Mouse (Mus musculus): ENCODE data around the gene Dgcr2. TPM values are rescaled to one million over a fixed set of nuclear protein-coding genes. Genes with fewer than 3 reads are reported as not detected.

The Dgcr2 gene
- polyA plus RNA-seq, 1 experiment, result 144 TPM

GRCm38 (mm10) chr16:17914307-17915249, 16.2 kb upstream of the Dgcr2 start, which contains the start of gene Gsc2:
Gene Gsc2, minus strand, starts transcription at chr16:17915059.
- under 1% methylated on average over 100 of the region's 106 CpGs for WGBS
- H3K4me3 ChIP-seq (replicated peaks; ENCODE audit: extremely low read depth, low read depth, low read length), result no peak within 1 kb of the TSS
- H3K4me1 ChIP-seq (ENCODE audit: control insufficient read depth, insufficient read depth, low read length), result no peaks in the 10 kb centered on the region
- TF ChIP-seq POLR2A (IDR thresholded peaks at IDR 0.05; ENCODE audit: borderline replicate concordance, extremely low read depth, low read depth, low read length), result no peak
- TF ChIP-seq CTCF (IDR thresholded peaks at IDR 0.05; ENCODE audit: insufficient read depth, low read length), result no peak
- DNase-seq, result no peak

GRCm38 (mm10) chr16:17911052-17911595, 12.8 kb upstream of the Dgcr2 start, which contains the start of gene Ess2:
Gene Ess2, minus strand, starts transcription at chr16:17911348.
- DNase-seq, result peak; percentile 86
- no peaks in the 10 kb centered on the region for H3K4me1 ChIP-seq (ENCODE audit: control insufficient read depth, insufficient read depth, low read length)
- peak within 1 kb of the TSS; percentile 93 for H3K4me3 ChIP-seq (replicated peaks; ENCODE audit: extremely low read depth, low read depth, low read length)
- WGBS, result under 1% methylated on average over 35 of the region's 35 CpGs
- TF ChIP-seq POLR2A (IDR thresholded peaks at IDR 0.05; ENCODE audit: borderline replicate concordance, extremely low read depth, low read depth, low read length), result peak; percentile 67; the same call in 1 of the 2 replicates
- TF ChIP-seq CTCF (IDR thresholded peaks at IDR 0.05; ENCODE audit: insufficient read depth, low read length), result peak; percentile 65

- no peak overlapping the region for H3K4me3 ChIP-seq (replicated peaks; ENCODE audit: extremely low read depth, low read depth, low read length)
- no peak for DNase-seq
- TF ChIP-seq CTCF (IDR thresholded peaks at IDR 0.05; ENCODE audit: insufficient read depth, low read length) (no peak), POLR2A (IDR thresholded peaks at IDR 0.05; ENCODE audit: borderline replicate concordance, extremely low read depth, low read depth, low read length) (no peak)
These were observed 2.3 kb downstream of the Dgcr2 start for GRCm38 (mm10) chr16:17896091-17896490.

GRCm38 (mm10) chr16:17893923-17894322, 4.4 kb downstream of the Dgcr2 start, which contains the start of gene Tssk1:
Gene Tssk1, plus strand, starts transcription at chr16:17894223.
- TF ChIP-seq CTCF (IDR thresholded peaks at IDR 0.05; ENCODE audit: insufficient read depth, low read length) (no peak), POLR2A (IDR thresholded peaks at IDR 0.05; ENCODE audit: borderline replicate concordance, extremely low read depth, low read depth, low read length) (no peak)
- DNase-seq, result no peak
- WGBS, result 76% methylated on average over 2 of the region's 2 CpGs
- peaks cover 7% of the 10 kb centered on the region; the same call in 1 of the 2 replicates for H3K4me1 ChIP-seq (ENCODE audit: control insufficient read depth, insufficient read depth, low read length)
- no peak within 1 kb of the TSS for H3K4me3 ChIP-seq (replicated peaks; ENCODE audit: extremely low read depth, low read depth, low read length)

More at GRCm38 (mm10) chr16:17896091-17896490, 2.3 kb downstream of the Dgcr2 start:
- no peaks in the 10 kb centered on the region for H3K4me1 ChIP-seq (ENCODE audit: control insufficient read depth, insufficient read depth, low read length)

GRCm38 (mm10) chr16:17892606-17893005, 5.8 kb downstream of the Dgcr2 start:
- no peak for TF ChIP-seq POLR2A (IDR thresholded peaks at IDR 0.05; ENCODE audit: borderline replicate concordance, extremely low read depth, low read depth, low read length)
- TF ChIP-seq CTCF (IDR thresholded peaks at IDR 0.05; ENCODE audit: insufficient read depth, low read length), result no peak
- whole genome bisulfite sequencing, result 33% methylated on average over 3 of the region's 3 CpGs
- DNase-seq, result peak; percentile 37
- Histone ChIP-seq H3K4me3 (replicated peaks; ENCODE audit: extremely low read depth, low read depth, low read length) (no peak overlapping the region), H3K4me1 (ENCODE audit: control insufficient read depth, insufficient read depth, low read length) (peaks cover 7% of the 10 kb centered on the region; the same call in 1 of the 2 replicates)

- peak within 1 kb of the TSS; percentile 67 for H3K4me3 ChIP-seq (replicated peaks; ENCODE audit: extremely low read depth, low read depth, low read length)
- peak; percentile 98 for DNase-seq
- WGBS, result under 1% methylated on average over 32 of the region's 38 CpGs
- peaks cover 7% of the 10 kb centered on the region; the same call in 1 of the 2 replicates for H3K4me1 ChIP-seq (ENCODE audit: control insufficient read depth, insufficient read depth, low read length)
- no peak for TF ChIP-seq CTCF (IDR thresholded peaks at IDR 0.05; ENCODE audit: insufficient read depth, low read length)
- peak; percentile 73; the same call in 1 of the 2 replicates for TF ChIP-seq POLR2A (IDR thresholded peaks at IDR 0.05; ENCODE audit: borderline replicate concordance, extremely low read depth, low read depth, low read length)
These were observed 6.8 kb downstream of the Dgcr2 start, which contains the start of gene Gm20518 for GRCm38 (mm10) chr16:17891567-17891959. Gene Gm20518, minus strand, starts transcription at chr16:17891671.

DNA sequence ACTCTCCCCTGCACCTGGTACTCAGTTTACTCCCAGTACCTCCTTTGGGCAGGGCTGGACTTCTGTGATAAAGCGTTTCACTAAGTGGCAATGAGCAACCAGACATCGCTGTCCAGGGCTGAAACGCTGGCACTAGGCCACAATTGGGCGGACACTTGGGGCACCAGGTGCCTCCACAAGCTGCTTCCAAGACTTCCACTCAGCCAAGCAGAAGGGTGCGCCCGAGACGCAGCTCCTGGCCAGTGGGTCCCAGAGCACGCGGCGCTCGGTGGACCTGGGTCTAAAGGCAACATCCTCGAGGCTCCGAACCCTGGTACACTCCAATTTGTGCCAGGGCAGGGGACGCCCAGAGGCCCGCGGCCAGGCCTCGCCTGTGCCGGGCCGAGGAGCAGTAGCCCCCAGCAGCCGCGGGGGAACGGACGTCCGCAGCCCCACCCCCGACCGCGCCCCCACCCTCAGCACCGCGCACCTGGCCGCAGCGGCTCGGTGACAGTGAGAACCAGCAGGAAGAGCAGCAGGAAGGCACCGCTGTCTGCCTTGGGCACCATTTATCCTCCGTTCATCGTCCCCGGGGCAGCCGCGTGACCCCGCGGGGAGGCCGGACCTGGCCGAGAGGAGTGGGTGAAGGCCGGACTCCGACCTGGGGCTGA, 7.3 kb downstream of the Dgcr2 start:
- peak; percentile 77 for DNase-seq
- under 1% methylated on average over 44 of the region's 44 CpGs for WGBS
- no peak for TF ChIP-seq CTCF (IDR thresholded peaks at IDR 0.05; ENCODE audit: insufficient read depth, low read length)
- TF ChIP-seq POLR2A (IDR thresholded peaks at IDR 0.05; ENCODE audit: borderline replicate concordance, extremely low read depth, low read depth, low read length), result peak; percentile 50; the same call in 1 of the 2 replicates
- peak overlapping the region; percentile 65 for H3K4me3 ChIP-seq (replicated peaks; ENCODE audit: extremely low read depth, low read depth, low read length)
- peaks cover 7% of the 10 kb centered on the region; the same call in 1 of the 2 replicates for H3K4me1 ChIP-seq (ENCODE audit: control insufficient read depth, insufficient read depth, low read length)

GRCm38 (mm10) chr16:17890342-17890727, 8.0 kb downstream of the Dgcr2 start:
- H3K4me3 ChIP-seq (replicated peaks; ENCODE audit: extremely low read depth, low read depth, low read length), result no peak overlapping the region
- H3K4me1 ChIP-seq (ENCODE audit: control insufficient read depth, insufficient read depth, low read length), result peaks cover 7% of the 10 kb centered on the region; the same call in 1 of the 2 replicates
- TF ChIP-seq CTCF (IDR thresholded peaks at IDR 0.05; ENCODE audit: insufficient read depth, low read length) (no peak), POLR2A (IDR thresholded peaks at IDR 0.05; ENCODE audit: borderline replicate concordance, extremely low read depth, low read depth, low read length) (no peak)
- no peak for DNase-seq
- WGBS, result 38% methylated on average over 2 of the region's 2 CpGs
